Mouse (Mus musculus): Measurements from ENCODE around the gene Mamdc2.

Mamdc2 gene

GRCm38 (mm10) chr19:23281911-23282660, 166.2 kb downstream of the Mamdc2 start:
- DNase-seq (ENCODE audit: low spot score in 2 of 2): no peak

- no peak for DNase-seq (ENCODE audit: low spot score in 2 of 2)
These were observed 174.1 kb downstream of the Mamdc2 start for GRCm38 (mm10) chr19:23274054-23274724.

GRCm38 (mm10) chr19:23273355-23274053, 174.7 kb downstream of the Mamdc2 start, which contains the start of gene Smc5:
Gene Smc5 (minus strand): TSS chr19:23273897.
- peak; percentile 88 to 92 for DNase-seq (ENCODE audit: low spot score in 2 of 2)

DNA sequence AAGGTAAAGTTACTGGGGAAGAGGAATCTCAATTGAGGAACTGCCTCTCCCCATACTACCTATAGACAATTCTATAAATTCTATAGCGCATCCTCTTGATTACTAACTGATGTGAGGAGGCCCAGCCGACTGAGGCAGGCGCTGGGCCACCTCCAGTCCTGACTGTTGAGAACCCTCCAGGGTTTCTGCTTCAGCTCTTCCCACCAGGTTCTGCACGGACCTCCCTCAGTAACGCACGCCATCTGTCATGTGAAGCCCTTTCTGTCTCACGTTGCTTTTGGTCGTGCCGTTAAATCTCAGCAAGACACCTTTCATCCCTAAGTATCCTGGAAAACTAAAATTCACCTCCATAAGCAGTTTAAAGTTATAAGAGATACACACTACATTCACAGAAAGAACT, 191.5 kb downstream of the Mamdc2 start:
- DNase-seq (ENCODE audit: low spot score in 2 of 2): no peak
